Mouse (Mus musculus) thymus, adult 18-20 months (tissue): Measurements from ENCODE around the gene Spin2g.
"Not testable (repeated sequence)": the region's sequence is repeated elsewhere in the genome, so short reads cannot be mapped to it uniquely, and the experiment has no call there.

Experiments
- DNase-seq, 2 experiments: peaks; one replicate each; pipeline ENCODE4 v3.0.0; 2022; ENCODE audit warnings: mixed read lengths in 2 of 2

The Spin2g gene

DNA sequence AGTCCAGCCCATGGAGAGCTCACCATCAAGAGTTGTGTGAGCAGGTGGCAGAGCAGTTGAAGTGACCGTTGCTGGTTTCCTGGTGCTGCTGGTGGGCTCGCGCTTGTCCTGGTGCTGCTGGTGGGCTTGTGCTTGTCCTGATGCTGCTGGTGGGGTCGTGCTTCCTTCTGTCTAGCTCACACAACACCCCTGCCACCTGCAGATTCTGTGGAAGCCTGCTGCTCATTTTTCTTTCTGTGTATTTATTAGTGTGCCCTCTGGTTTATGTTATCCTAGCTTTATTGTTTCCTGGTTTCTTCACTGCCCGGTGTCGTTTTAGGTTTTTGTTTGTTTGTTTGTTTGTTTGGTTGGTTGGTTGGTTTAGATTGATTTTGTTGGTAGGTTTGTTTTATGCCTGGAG, at the start of gene Spin2g:
Gene Spin2g (minus strand): TSS at position 101 of the 400 bp plus-strand sequence.
- DNase-seq, result not testable (repeated sequence)
